Comparison of ENCODE assay signal across 9 mouse cellular contexts in genomic region chr14:61310963-61311362, GRCm38 (mm10). TPM values are rescaled to one million over a fixed set of nuclear protein-coding genes. Genes with fewer than 3 reads are reported as not detected.
DNase-seq lines count a peak whose midpoint lies in the region; ATAC-seq and TF ChIP-seq lines count a peak whose summit lies in the region.
"Had no signal": no experiment of that assay in that cellular context is flagged by ENCODE, and none has a peak within 500 bp of the region (broad histone marks: within the 10 kb centered on the region; RNA-seq: fewer than 3 reads in every experiment).

No protein-coding gene starts in this region.

- no peak for TF ChIP-seq POLR2A in bone marrow, adult 2 months (IDR thresholded peaks at IDR 0.05; ENCODE audit: borderline replicate concordance, control insufficient read depth, low read depth, low read length)

- DNase-seq in forebrain, embryonic 14.5 days (ENCODE audit: low spot score) = peak; percentile 61
- DNase-seq in layer of hippocampus, adult 11-12 months (ENCODE audit: low spot score) = peak; percentile 21
- DNase-seq in layer of hippocampus, adult 8-10 months (ENCODE audit: low spot score in 2 of 2) = no peak
- no peak for DNase-seq in liver, embryonic 13.5 days
- no peak for DNase-seq in layer of hippocampus, postnatal 25 days (ENCODE audit: extremely low spot score in 1 of 2, low spot score in 1 of 2)
- DNase-seq in testis, postnatal 10 days (ENCODE audit: low spot score) = no peak

- no peak overlapping the region for H3K9ac ChIP-seq in forebrain, embryonic 14.5 days (ENCODE audit: low read length)
- no peak overlapping the region for H3K9ac ChIP-seq in forebrain, embryonic 15.5 days (replicated peaks)
- H3K9ac ChIP-seq in liver, embryonic 13.5 days = no peak overlapping the region

- no peak for TF ChIP-seq CTCF in bone marrow, adult 2 months (IDR thresholded peaks at IDR 0.05; ENCODE audit: control insufficient read depth, insufficient read depth, low read length)

- H3K4me2 ChIP-seq in forebrain, embryonic 14.5 days (ENCODE audit: low read length) = no peak overlapping the region
- H3K4me2 ChIP-seq in forebrain, embryonic 15.5 days (replicated peaks) = no peak overlapping the region
- peak overlapping the region; percentile 26 for H3K4me2 ChIP-seq in liver, embryonic 13.5 days

- no peaks in the 10 kb centered on the region for H3K36me3 ChIP-seq in forebrain, embryonic 14.5 days (ENCODE audit: control insufficient read depth, insufficient read depth, low read length)
- H3K36me3 ChIP-seq in forebrain, embryonic 15.5 days = no peaks in the 10 kb centered on the region
- no peaks in the 10 kb centered on the region for H3K36me3 ChIP-seq in liver, embryonic 13.5 days

- H3K4me1 ChIP-seq in forebrain, embryonic 14.5 days (ENCODE audit: control insufficient read depth, insufficient read depth, low read length) = no peaks in the 10 kb centered on the region
- peaks cover 4% of the 10 kb centered on the region for H3K4me1 ChIP-seq in forebrain, embryonic 15.5 days
- no peaks in the 10 kb centered on the region; the same call in 1 of the 2 replicates for H3K4me1 ChIP-seq in bone marrow, adult 2 months (ENCODE audit: control insufficient read depth, insufficient read depth, low read length)
- H3K4me1 ChIP-seq in liver, embryonic 13.5 days (replicated peaks) = 0 out of 2 replicates have a peak, but pooled peaks cover 14% of the 10 kb centered on the region

- no peaks in the 10 kb centered on the region for H3K27me3 ChIP-seq in forebrain, embryonic 14.5 days (replicated peaks; ENCODE audit: control insufficient read depth, insufficient read depth, low read length)
- H3K27me3 ChIP-seq in forebrain, embryonic 15.5 days = no peaks in the 10 kb centered on the region
- no peaks in the 10 kb centered on the region for H3K27me3 ChIP-seq in liver, embryonic 13.5 days

- no peak overlapping the region for H3K4me3 ChIP-seq in forebrain, embryonic 14.5 days (ENCODE audit: low read depth, low read length)
- no peak overlapping the region for H3K4me3 ChIP-seq in forebrain, embryonic 15.5 days
- H3K4me3 ChIP-seq in bone marrow, adult 2 months (replicated peaks; ENCODE audit: control insufficient read depth, low read depth, low read length) = peak overlapping the region; percentile 63
- no peak overlapping the region for H3K4me3 ChIP-seq in liver, embryonic 13.5 days (replicated peaks)

- no peaks in the 10 kb centered on the region for H3K9me3 ChIP-seq in forebrain, embryonic 14.5 days (replicated peaks; ENCODE audit: control insufficient read depth, low read length)
- H3K9me3 ChIP-seq in forebrain, embryonic 15.5 days = no peaks in the 10 kb centered on the region
- no peaks in the 10 kb centered on the region for H3K9me3 ChIP-seq in liver, embryonic 13.5 days (replicated peaks)

- WGBS in forebrain, embryonic 14.5 days = 68% methylated on average over 12 of the region's 12 CpGs
- WGBS in forebrain, embryonic 15.5 days = 66% methylated on average over 12 of the region's 12 CpGs
- 6% methylated on average over 12 of the region's 12 CpGs for WGBS in bone marrow, adult 2 months
- whole genome bisulfite sequencing in liver, embryonic 13.5 days (ENCODE audit: insufficient replicate concordance) = 36% methylated on average over 12 of the region's 12 CpGs

- no peak overlapping the region for H3K27ac ChIP-seq in forebrain, embryonic 14.5 days (ENCODE audit: low read depth, low read length)
- no peak overlapping the region for H3K27ac ChIP-seq in forebrain, embryonic 15.5 days (replicated peaks)
- H3K27ac ChIP-seq in bone marrow, adult 2 months (ENCODE audit: control insufficient read depth, insufficient read depth, low read depth, low read length, poor library complexity) = peak overlapping the region; percentile 75
- no peak overlapping the region for H3K27ac ChIP-seq in liver, embryonic 13.5 days

- no peak for ATAC-seq in forebrain, embryonic 14.5 days
- ATAC-seq in forebrain, embryonic 15.5 days (replicated peaks) = no peak
- no peak for ATAC-seq in liver, embryonic 13.5 days (ENCODE audit: low read depth)
- ATAC-seq: CD4-positive, CD25-positive, alpha-beta regulatory T cell, adult 4 months had no signal

RNA-seq across cellular contexts. Expression of gene Arl11, which starts 1.4 kb away (rescaled TPM):
- polyA plus RNA-seq in forebrain, embryonic 14.5 days (2014; fragmentation: Nextera tagmentation; extraction: Ambion mirVana) = 0.56 and 0.72 TPM in 2 replicates
- 0.28 and 0.33 TPM in 2 replicates for polyA plus RNA-seq in forebrain, embryonic 15.5 days (2015; fragmentation: Nextera tagmentation; extraction: Ambion mirVana)
- 1 to 10 TPM in 2 of 4 experiments, under 1 TPM in 2; 0.35 to 4.4 (median 2.2) TPM for total RNA-seq in layer of hippocampus, adult 8-10 months (2022)
- 1.8 and 9.2 TPM in 2 replicates for polyA plus RNA-seq in bone marrow, adult 2 months (2011; ENCODE audit: insufficient read depth, insufficient read length, low replicate concordance, missing spikeins)
- polyA plus RNA-seq in liver, embryonic 13.5 days (2015; fragmentation: Nextera tagmentation; extraction: Ambion mirVana) = 1.1 and 1.5 TPM in 2 replicates
- total RNA-seq in layer of hippocampus, postnatal 25 days (2021) = under 1 TPM; 0.66 TPM
- polyA plus RNA-seq: CD4-positive, CD25-positive, alpha-beta regulatory T cell, adult 4 months had no signal

RNA-seq across cellular contexts. Expression of gene Ebpl, which starts 49.3 kb away (rescaled TPM):
- polyA plus RNA-seq in forebrain, embryonic 14.5 days (2014; fragmentation: Nextera tagmentation; extraction: Ambion mirVana) = 10.0 and 10.5 TPM in 2 replicates
- 11.1 TPM in 2 replicates for polyA plus RNA-seq in forebrain, embryonic 15.5 days (2015; fragmentation: Nextera tagmentation; extraction: Ambion mirVana)
- total RNA-seq in layer of hippocampus, adult 8-10 months (2022) = 1 to 10 TPM; 5.9 to 7.0 (median 6.4) TPM
- 3.2 and 7.6 TPM in 2 replicates for polyA plus RNA-seq in bone marrow, adult 2 months (2011; ENCODE audit: insufficient read depth, insufficient read length, low replicate concordance, missing spikeins)
- polyA plus RNA-seq in liver, embryonic 13.5 days (2015; fragmentation: Nextera tagmentation; extraction: Ambion mirVana) = 4.5 TPM in 2 replicates
- 1 to 10 TPM; 5.1 to 6.1 TPM for total RNA-seq in layer of hippocampus, postnatal 25 days (2021)

RNA-seq across cellular contexts. Expression of gene Sgcg, which starts 52.7 kb away (rescaled TPM):
- 0.06 TPM in 1 of 2 replicates, not detected in the other for polyA plus RNA-seq in forebrain, embryonic 14.5 days (2014; fragmentation: Nextera tagmentation; extraction: Ambion mirVana)
- polyA plus RNA-seq in forebrain, embryonic 15.5 days (2015; fragmentation: Nextera tagmentation; extraction: Ambion mirVana) = 0.20 TPM in 1 of 2 replicates, not detected in the other
- total RNA-seq in layer of hippocampus, adult 8-10 months (2022) = under 1 TPM in 2 of 4 experiments, not detected in 2; 0.43 to 0.74 TPM
- not detected in 2 replicates for polyA plus RNA-seq in bone marrow, adult 2 months (2011; ENCODE audit: insufficient read depth, insufficient read length, low replicate concordance, missing spikeins)
- 0.24 and 0.34 TPM in 2 replicates for polyA plus RNA-seq in liver, embryonic 13.5 days (2015; fragmentation: Nextera tagmentation; extraction: Ambion mirVana)
- under 1 TPM in 1 of 2 experiments, not detected in 1; 0.12 TPM for total RNA-seq in layer of hippocampus, postnatal 25 days (2021)
- polyA plus RNA-seq: CD4-positive, CD25-positive, alpha-beta regulatory T cell, adult 4 months had no signal

Comparison
In these comparisons a context has a peak if more than half of its experiments do, and no peak if none do; other contexts are left out.
1. DNase-seq: peak in forebrain, embryonic 14.5 days (single experiment) and layer of hippocampus, adult 11-12 months (single experiment); none in layer of hippocampus, adult 8-10 months (0 of 2), liver, embryonic 13.5 days (single experiment), layer of hippocampus, postnatal 25 days (0 of 2) and testis, postnatal 10 days (single experiment).